Mouse (Mus musculus) forelimb bud, embryonic 11.5 days (tissue): ENCODE measurements around the gene Gpr15.

Experiments used
- DNase-seq: peaks from one replicate; pipeline ENCODE4 v3.0.0-alpha.2; 2012; ENCODE audit warnings: low read depth, low spot score

Gene Gpr15

DNA sequence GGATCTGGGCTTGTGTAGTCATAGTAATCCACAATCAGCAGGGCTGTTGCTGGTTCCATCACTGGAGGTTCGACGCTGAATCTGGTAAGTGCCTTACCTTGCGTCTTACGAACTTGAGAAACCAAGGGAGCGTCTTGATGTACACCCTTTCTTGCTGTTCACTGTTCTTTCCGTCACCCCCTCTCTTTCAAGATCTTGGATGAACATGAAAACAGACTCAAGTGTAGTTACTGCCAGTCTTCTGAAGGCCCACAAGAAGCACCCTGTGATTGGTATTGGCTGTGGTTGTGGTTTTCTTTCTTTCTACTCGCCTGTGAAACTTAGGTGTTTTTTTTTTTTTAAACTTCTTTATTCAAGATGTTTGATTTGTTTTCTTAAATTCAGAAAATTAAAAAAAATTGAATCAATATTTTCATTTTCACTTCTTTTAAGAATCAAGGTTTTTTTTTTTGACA is at the start of gene Gpr15:
Gpr15 (minus strand) TSS at position 405 of the 455 bp plus-strand sequence.
- DNase-seq = no peak

- DNase-seq = no peak
These were observed 44.2 kb upstream of the Gpr15 start, which contains the start of gene Olfr172 for GRCm38 (mm10) chr16:58763076-58763475. TSS of gene Olfr172 (minus strand) at chr16:58763176.

DNA sequence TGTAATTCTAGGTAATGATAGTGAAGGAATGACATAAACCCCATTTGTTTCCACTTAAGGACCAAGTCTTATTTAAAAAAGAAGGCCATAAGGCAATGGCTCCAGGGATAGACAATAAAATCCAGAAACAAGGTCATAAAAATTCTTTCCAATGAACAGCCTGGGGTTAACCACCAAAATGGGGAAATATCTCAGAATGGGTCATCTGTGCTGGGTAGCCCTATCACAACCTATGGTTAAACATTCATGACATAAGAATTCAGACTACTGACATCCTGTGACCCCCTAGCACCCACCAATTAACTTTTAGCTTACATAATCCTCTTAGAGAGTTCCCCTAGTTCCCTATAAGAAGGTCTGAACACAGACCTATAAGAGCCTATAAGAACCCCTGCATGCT is 37.3 kb upstream of the Gpr15 start:
- peak; percentile 30 for DNase-seq

DNA sequence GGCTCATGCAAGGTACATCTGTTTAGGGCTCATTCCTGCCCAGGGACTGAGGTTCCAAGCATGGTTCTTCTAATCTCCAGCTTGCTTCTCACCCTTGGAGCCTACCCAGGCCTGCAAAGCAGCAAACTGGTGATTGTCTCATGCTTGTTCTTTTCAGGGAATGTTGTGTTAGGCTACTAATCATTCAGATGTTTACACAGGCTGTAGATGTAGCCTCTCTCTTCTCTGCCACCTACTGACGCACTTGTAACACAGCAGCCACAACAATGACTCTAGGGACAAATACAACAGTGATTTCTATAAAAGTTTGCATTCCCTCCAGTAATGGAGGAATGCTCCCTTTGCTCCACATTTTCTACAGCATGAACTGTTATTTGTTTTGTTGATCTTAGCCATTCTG is 32.4 kb upstream of the Gpr15 start:
- DNase-seq = peak; percentile 3

DNA sequence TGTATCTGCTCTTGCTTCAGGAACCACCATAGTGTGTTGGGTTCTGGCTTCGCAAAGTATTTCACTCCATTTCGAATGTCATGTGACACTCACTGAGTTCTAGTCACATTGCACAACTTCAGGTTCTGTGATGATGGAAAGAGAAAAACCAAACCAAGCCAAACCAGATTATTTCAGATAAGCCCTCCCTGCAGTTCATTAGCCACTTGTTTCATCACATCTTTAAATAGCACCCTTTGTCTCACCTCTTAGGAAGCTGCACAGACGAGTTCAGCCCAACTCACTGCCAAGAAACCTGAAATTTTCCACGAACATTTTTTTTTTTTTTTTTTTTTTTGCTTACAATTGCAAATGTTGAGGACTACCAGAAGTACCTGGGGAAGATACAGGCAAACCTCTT is 27.8 kb upstream of the Gpr15 start:
- no peak for DNase-seq

DNA sequence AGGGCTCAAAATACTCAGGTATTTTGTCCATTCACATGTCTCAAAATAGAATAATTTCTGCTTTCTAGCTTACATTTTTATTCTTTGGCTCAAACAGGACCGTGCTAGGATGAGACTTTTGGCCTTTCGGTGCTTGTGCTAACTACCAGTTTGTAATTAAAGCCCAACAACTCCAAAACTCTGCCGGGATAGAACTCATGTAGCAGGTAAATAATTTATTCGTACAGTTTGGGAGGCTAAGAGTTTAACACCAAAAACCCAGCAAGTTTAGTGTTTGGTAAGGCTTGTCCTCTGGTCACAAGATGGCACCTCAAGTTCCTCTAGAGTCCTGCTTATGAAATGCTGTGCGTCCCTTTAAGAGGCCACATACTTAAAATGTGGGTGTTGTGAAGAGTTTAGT is 21.9 kb upstream of the Gpr15 start:
- no peak for DNase-seq

GRCm38 (mm10) chr16:58738800-58739199 is 19.9 kb upstream of the Gpr15 start:
- no peak for DNase-seq

DNA sequence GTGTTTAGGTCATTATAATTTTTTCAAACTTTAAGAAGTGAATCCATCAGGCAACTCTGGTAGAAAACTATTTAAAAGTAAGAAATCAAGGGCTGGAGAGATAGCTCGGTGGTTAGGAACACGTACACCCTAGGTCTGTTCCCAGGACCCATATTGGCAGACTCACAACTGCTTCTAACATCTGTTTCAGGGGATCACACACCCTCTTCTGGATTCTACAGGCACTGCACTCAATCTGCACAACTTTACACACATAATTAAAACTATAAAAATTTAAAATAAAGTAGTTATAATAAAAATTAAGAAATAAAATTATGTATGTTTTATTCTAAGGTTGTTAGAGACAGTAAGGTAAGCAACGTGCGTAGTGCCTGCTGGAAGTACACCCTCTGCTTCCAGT is 19.3 kb upstream of the Gpr15 start:
- no peak for DNase-seq

GRCm38 (mm10) chr16:58728176-58728671 is 9.4 kb upstream of the Gpr15 start:
- DNase-seq = peak; percentile 16

- DNase-seq = peak; percentile 95
These were observed 8.7 kb upstream of the Gpr15 start, which contains the start of gene Cldnd1 for GRCm38 (mm10) chr16:58727477-58728131. TSS of gene Cldnd1 (plus strand) at chr16:58727910.

DNA sequence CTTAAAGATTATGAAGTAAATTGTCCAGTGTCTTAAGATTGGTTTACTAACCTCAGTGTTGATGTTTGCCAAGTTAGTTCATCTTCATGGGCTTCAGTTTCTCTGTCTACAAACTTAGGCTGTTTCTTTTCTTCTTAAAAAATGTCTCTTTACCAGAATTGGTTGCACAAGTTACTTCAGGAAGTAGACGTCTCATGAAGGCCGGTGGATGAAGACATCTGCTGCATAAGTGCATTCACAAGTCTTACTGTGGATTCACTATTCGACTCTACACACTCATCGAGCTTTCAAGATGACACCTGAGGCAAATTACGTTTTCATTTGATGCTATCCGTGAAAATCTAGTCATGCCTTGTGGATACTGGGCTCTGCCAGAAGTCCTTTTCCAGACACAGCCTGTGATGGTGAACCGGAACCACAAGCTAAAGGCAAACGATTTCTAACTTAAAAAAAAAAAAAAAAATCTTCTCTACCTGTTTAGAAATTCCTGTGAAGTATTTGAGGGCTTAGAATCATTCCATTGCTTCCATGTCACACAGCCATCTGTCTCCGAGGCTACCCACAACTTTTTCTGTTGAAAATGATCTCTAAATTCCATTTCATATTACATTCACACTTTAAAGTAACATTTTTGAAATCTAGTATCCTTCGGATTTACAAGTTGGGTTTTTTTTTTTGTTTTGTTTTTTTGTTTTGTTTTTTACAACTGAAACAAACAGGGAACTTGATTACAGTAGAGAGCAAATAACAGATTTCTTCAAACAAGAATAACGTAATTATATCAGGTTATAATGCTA is 8.0 kb upstream of the Gpr15 start:
- DNase-seq = no peak

DNA sequence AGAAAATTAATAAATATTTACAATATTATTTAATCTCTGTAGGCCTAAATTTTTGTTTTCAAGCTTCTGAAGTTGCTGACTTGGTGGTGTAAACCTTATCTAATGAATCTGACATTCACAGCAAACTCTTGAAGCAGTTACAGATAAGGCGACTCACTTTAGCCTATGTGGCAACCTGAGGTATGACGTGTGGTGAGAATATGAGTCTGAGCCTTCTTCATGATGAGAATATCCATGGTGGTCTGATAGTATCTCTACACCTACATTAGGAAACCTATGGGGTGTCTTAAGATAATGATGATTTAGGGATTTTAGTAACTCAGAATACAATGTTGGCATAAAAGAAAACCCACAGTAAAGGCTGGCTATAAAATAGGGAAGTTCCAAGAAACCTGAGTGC is 3.4 kb upstream of the Gpr15 start:
- no peak for DNase-seq

- DNase-seq = no peak
These were observed 3.9 kb downstream of the Gpr15 start for GRCm38 (mm10) chr16:58715018-58715417.

- no peak for DNase-seq
These were observed 5.7 kb downstream of the Gpr15 start for GRCm38 (mm10) chr16:58713128-58713527.

- no peak for DNase-seq
These were observed 6.6 kb downstream of the Gpr15 start for GRCm38 (mm10) chr16:58712221-58712620.

DNA sequence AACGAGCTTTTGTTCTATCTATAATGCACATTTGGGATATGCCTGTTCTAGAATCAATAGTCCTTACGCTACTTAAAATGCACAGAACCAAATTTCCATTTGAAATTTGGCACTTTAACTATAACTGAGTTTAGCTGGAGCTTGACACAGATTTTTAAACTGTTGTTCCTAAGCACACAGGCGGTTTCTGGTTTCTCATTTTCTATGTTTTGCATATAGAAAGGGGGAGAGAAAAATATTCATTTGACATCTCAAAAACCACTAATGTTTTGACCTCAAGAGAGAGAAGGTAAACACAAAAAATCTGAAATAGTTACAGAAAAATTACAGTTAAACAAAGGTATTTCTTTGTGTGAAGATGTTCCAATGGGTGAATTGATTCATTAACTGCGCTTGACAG is 9.3 kb downstream of the Gpr15 start:
- DNase-seq = no peak

DNA sequence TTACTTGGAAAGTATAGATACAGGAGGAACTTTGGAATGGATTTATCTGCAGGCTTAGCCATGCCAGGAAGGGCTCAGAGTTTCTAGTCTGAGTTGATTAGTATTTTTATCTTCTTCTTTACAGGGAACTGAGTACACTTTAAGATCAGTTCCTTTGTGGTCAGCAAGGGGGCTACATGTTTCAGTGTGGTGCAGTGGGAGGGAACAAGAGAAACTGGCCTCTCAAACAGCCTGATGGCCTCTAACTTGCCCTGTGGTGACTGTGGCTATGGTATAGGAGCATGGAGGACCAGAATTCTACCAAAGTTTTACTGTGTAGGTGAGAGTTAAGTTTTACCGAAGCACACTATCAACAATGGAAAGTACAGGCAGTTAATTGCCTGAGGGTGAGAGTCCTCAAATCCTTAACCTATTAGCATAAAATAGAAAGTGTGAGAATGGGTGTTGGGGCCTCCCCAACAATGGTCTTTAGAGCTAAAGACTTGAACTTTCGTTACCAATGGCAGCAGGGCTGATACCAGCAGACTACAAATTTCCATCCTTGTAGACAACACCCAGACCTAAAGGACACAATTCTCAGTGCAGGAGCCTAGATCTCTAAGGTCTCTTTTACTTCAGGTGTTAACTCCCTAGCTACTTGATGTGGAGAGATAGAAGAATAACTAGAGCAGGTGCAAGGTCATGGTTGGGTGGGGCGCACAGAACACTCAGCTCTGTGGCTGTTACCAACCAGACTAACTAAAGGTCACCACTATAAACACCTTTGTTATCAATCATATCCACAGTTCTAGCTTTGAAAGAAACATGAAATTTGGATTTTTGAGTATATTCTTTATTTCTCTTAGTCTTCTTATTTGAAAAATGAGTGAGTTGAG is 10.0 kb downstream of the Gpr15 start:
- DNase-seq = no peak

GRCm38 (mm10) chr16:58707276-58707905 is 11.5 kb downstream of the Gpr15 start:
- DNase-seq = no peak

DNA sequence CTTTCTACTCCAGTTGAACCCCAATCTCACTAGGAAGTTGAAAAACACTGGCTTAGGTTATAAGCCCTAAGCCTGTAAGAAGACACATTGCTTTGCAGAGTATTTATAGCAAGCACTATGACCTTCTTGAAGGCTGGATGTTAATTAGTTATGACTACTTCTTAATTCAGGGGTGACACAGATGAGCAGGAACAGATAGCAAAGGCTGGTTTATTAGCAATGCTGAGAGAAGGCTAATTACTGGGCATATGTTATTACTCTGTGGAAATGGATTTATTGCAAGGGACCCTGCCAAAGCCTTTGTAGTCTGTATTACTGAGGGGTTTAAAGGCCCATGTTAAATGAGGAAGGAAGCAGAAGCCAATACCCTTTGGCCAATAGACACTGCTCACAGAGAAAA is 13.9 kb downstream of the Gpr15 start:
- no peak for DNase-seq

GRCm38 (mm10) chr16:58703382-58704124 is 15.3 kb downstream of the Gpr15 start:
- DNase-seq = no peak
